Mouse (Mus musculus) heart, adult 2 months (tissue): ENCODE data around the gene Sorcs2.

Experiments used
- CTCF ChIP-seq: fragments of 200-600 bp; IDR thresholded peaks from 2 replicates; pipeline ENCODE4 v1.8.1; 2022; ENCODE audit warnings: antibody characterized with exemption, mild to moderate bottlenecking, moderate library complexity
- POLR2A ChIP-seq: fragments of 200-500 bp; IDR thresholded peaks from 2 replicates; pipeline ENCODE4 v1.6.1; 2011; ENCODE audit warnings: mild to moderate bottlenecking, low read depth, low read length, control low read depth; ENCODE audit not compliant: insufficient read depth

GRCm38 (mm10) chr5:36335661-36336060, 62.3 kb downstream of the Sorcs2 start:
- TF ChIP-seq CTCF, result no peak
- TF ChIP-seq POLR2A, result no peak
